Mouse (Mus musculus): ENCODE measurements around the gene Pi4k2a. TPM values are rescaled to one million over a fixed set of nuclear protein-coding genes. Genes with fewer than 3 reads are reported as not detected.

Pi4k2a gene
- polyA plus RNA-seq, 1 experiment, result 18.7 TPM

GRCm38 (mm10) chr19:42144067-42144466, 53.8 kb downstream of the Pi4k2a start:
- peaks cover 11% of the 10 kb centered on the region for H3K79me3 ChIP-seq (ENCODE audit: low read depth)
- TF ChIP-seq CEBPB (IDR thresholded peaks at IDR 0.05; ENCODE audit: low read depth) (no peak), CTCF (IDR thresholded peaks at IDR 0.05; ENCODE audit: control insufficient read depth, insufficient read depth, insufficient read length) (no peak), FOSL1 (IDR thresholded peaks at IDR 0.05; ENCODE audit: insufficient read depth, low read length, poor library complexity, severe bottlenecking) (no peak), MYOG (IDR thresholded peaks at IDR 0.05; ENCODE audit: control insufficient read depth, extremely low read depth, insufficient read length) (no peak), MYOD1 (IDR thresholded peaks at IDR 0.05; ENCODE audit: control insufficient read depth, insufficient read length, low read depth) (no peak), MAX (IDR thresholded peaks at IDR 0.05) (no peak), USF1 (IDR thresholded peaks at IDR 0.05; ENCODE audit: low read depth) (no peak)
- no peak overlapping the region for H3ac ChIP-seq (ENCODE audit: control insufficient read depth, insufficient read length, low read depth)
- H3K36me3 ChIP-seq (ENCODE audit: control insufficient read depth, insufficient read depth), result peaks cover under 1% of the 10 kb centered on the region
- H3K27me3 ChIP-seq (ENCODE audit: control insufficient read depth, insufficient read depth, insufficient read length), result no peaks in the 10 kb centered on the region
- peaks cover 16% of the 10 kb centered on the region for H3K79me2 ChIP-seq (ENCODE audit: control insufficient read depth, insufficient read depth)
- no peak overlapping the region for H3K4me3 ChIP-seq (ENCODE audit: insufficient read depth, poor library complexity, severe bottlenecking)

- no peak overlapping the region for H3ac ChIP-seq (ENCODE audit: control insufficient read depth, insufficient read length, low read depth)
- H3K4me3 ChIP-seq (ENCODE audit: insufficient read depth, poor library complexity, severe bottlenecking), result no peak overlapping the region
- no peaks in the 10 kb centered on the region for H3K27me3 ChIP-seq (ENCODE audit: control insufficient read depth, insufficient read depth, insufficient read length)
- peaks cover 5% of the 10 kb centered on the region for H3K36me3 ChIP-seq (ENCODE audit: control insufficient read depth, insufficient read depth)
- TF ChIP-seq CEBPB (IDR thresholded peaks at IDR 0.05; ENCODE audit: low read depth) (no peak), CTCF (IDR thresholded peaks at IDR 0.05; ENCODE audit: control insufficient read depth, insufficient read depth, insufficient read length) (peak; percentile 24), MYOD1 (IDR thresholded peaks at IDR 0.05; ENCODE audit: control insufficient read depth, insufficient read length, low read depth) (no peak), FOSL1 (IDR thresholded peaks at IDR 0.05; ENCODE audit: insufficient read depth, low read length, poor library complexity, severe bottlenecking) (no peak), MAX (IDR thresholded peaks at IDR 0.05) (no peak)
- peaks cover 15% of the 10 kb centered on the region for H3K79me3 ChIP-seq (ENCODE audit: low read depth)
- H3K79me2 ChIP-seq (ENCODE audit: control insufficient read depth, insufficient read depth), result peaks cover 22% of the 10 kb centered on the region
These were observed 54.4 kb downstream of the Pi4k2a start for GRCm38 (mm10) chr19:42144541-42145167.

GRCm38 (mm10) chr19:42145210-42145609, 54.9 kb downstream of the Pi4k2a start:
- Histone ChIP-seq H3K36me3 (ENCODE audit: control insufficient read depth, insufficient read depth) (peaks cover 9% of the 10 kb centered on the region), H3K79me2 (ENCODE audit: control insufficient read depth, insufficient read depth) (peaks cover 27% of the 10 kb centered on the region), H3ac (ENCODE audit: control insufficient read depth, insufficient read length, low read depth) (no peak overlapping the region), H3K27me3 (ENCODE audit: control insufficient read depth, insufficient read depth, insufficient read length) (no peaks in the 10 kb centered on the region), H3K4me3 (ENCODE audit: insufficient read depth, poor library complexity, severe bottlenecking) (no peak overlapping the region), H3K79me3 (ENCODE audit: low read depth) (peaks cover 19% of the 10 kb centered on the region)
- TF ChIP-seq CTCF (IDR thresholded peaks at IDR 0.05; ENCODE audit: control insufficient read depth, insufficient read depth, insufficient read length) (no peak), FOSL1 (IDR thresholded peaks at IDR 0.05; ENCODE audit: insufficient read depth, low read length, poor library complexity, severe bottlenecking) (no peak), MYOD1 (IDR thresholded peaks at IDR 0.05; ENCODE audit: control insufficient read depth, insufficient read length, low read depth) (no peak), USF1 (IDR thresholded peaks at IDR 0.05; ENCODE audit: low read depth) (no peak)

GRCm38 (mm10) chr19:42145731-42146130, 55.5 kb downstream of the Pi4k2a start:
- H3K79me2 ChIP-seq (ENCODE audit: control insufficient read depth, insufficient read depth), result peaks cover 33% of the 10 kb centered on the region

GRCm38 (mm10) chr19:42146276-42147010, 56.2 kb downstream of the Pi4k2a start:
- no peaks in the 10 kb centered on the region for H3K27me3 ChIP-seq (ENCODE audit: control insufficient read depth, insufficient read depth, insufficient read length)
- peaks cover 22% of the 10 kb centered on the region for H3K79me3 ChIP-seq (ENCODE audit: low read depth)
- no peak overlapping the region for H3ac ChIP-seq (ENCODE audit: control insufficient read depth, insufficient read length, low read depth)
- H3K79me2 ChIP-seq (ENCODE audit: control insufficient read depth, insufficient read depth), result peaks cover 37% of the 10 kb centered on the region
- H3K4me3 ChIP-seq (ENCODE audit: insufficient read depth, poor library complexity, severe bottlenecking), result no peak overlapping the region
- no peak for TF ChIP-seq MYOD1 (IDR thresholded peaks at IDR 0.05; ENCODE audit: control insufficient read depth, insufficient read length, low read depth)
- no peak for TF ChIP-seq USF1 (IDR thresholded peaks at IDR 0.05; ENCODE audit: low read depth)
- no peak for TF ChIP-seq CTCF (IDR thresholded peaks at IDR 0.05; ENCODE audit: control insufficient read depth, insufficient read depth, insufficient read length)
- TF ChIP-seq MAX (IDR thresholded peaks at IDR 0.05), result no peak
- no peak for TF ChIP-seq FOSL1 (IDR thresholded peaks at IDR 0.05; ENCODE audit: insufficient read depth, low read length, poor library complexity, severe bottlenecking)
- TF ChIP-seq CEBPB (IDR thresholded peaks at IDR 0.05; ENCODE audit: low read depth), result no peak
- no peak for TF ChIP-seq MYOG (IDR thresholded peaks at IDR 0.05; ENCODE audit: control insufficient read depth, extremely low read depth, insufficient read length)
- H3K36me3 ChIP-seq (ENCODE audit: control insufficient read depth, insufficient read depth), result peaks cover 18% of the 10 kb centered on the region

More at GRCm38 (mm10) chr19:42145731-42146130, 55.5 kb downstream of the Pi4k2a start:
- no peak overlapping the region for H3K4me3 ChIP-seq (ENCODE audit: insufficient read depth, poor library complexity, severe bottlenecking)
- TF ChIP-seq MYOG (IDR thresholded peaks at IDR 0.05; ENCODE audit: control insufficient read depth, extremely low read depth, insufficient read length), result no peak
- TF ChIP-seq MAX (IDR thresholded peaks at IDR 0.05), result no peak
- no peak for TF ChIP-seq USF1 (IDR thresholded peaks at IDR 0.05; ENCODE audit: low read depth)
- TF ChIP-seq CEBPB (IDR thresholded peaks at IDR 0.05; ENCODE audit: low read depth), result no peak
- no peak for TF ChIP-seq CTCF (IDR thresholded peaks at IDR 0.05; ENCODE audit: control insufficient read depth, insufficient read depth, insufficient read length)
- TF ChIP-seq FOSL1 (IDR thresholded peaks at IDR 0.05; ENCODE audit: insufficient read depth, low read length, poor library complexity, severe bottlenecking), result no peak
- TF ChIP-seq MYOD1 (IDR thresholded peaks at IDR 0.05; ENCODE audit: control insufficient read depth, insufficient read length, low read depth), result no peak
- peaks cover 11% of the 10 kb centered on the region for H3K36me3 ChIP-seq (ENCODE audit: control insufficient read depth, insufficient read depth)
- H3ac ChIP-seq (ENCODE audit: control insufficient read depth, insufficient read length, low read depth), result no peak overlapping the region
- no peaks in the 10 kb centered on the region for H3K27me3 ChIP-seq (ENCODE audit: control insufficient read depth, insufficient read depth, insufficient read length)
- H3K79me3 ChIP-seq (ENCODE audit: low read depth), result peaks cover 22% of the 10 kb centered on the region
